ENCODE assay signal across 22 mouse cellular contexts in the genomic region with DNA sequence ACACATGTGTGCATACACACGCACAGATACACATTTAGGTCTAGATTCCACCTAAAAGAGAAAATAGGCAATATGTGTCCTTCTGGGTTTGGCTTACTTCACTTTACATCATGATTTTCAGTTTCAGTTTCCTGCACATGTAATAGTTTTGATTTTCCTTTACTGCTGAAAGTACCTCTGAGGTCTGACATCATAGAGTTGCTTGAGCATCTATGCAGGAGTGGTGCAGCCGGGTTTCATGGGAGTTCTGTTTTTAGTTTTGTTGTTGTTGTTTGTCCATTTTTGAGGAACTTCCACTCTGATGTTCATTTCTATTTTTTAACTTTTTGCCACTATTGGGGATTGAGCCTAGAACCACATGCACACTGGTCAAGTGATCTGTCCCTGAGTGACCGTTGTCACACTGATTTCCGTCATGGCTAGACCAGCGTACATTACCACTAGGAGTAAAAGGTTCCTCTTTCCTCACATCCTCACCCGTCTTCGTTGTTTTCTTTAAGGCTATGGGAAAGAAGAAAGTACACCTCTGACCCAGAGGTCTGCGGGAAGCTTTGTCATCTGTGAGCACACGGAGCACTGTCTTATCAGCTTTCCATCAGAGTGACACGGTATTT. TPM values are rescaled to one million over a fixed set of nuclear protein-coding genes. Genes with fewer than 3 reads are reported as not detected.
DNase-seq lines count a peak whose midpoint lies in the region; ATAC-seq and TF ChIP-seq lines count a peak whose summit lies in the region.
"Had no signal": no experiment of that assay in that cellular context is flagged by ENCODE, and none has a peak within 500 bp of the region (broad histone marks: within the 10 kb centered on the region; RNA-seq: fewer than 3 reads in every experiment).

No protein-coding gene starts in this region.

- H3K9ac ChIP-seq in lung, postnatal 0 days (replicated peaks; ENCODE audit: low read depth) = no peak overlapping the region
- H3K9ac ChIP-seq: forebrain, embryonic 15.5 days; heart, embryonic 13.5 days; lung, embryonic 14.5 days; neural tube, embryonic 15.5 days had no signal

- ATAC-seq in lung, postnatal 0 days = no peak
- peak; percentile 24 for ATAC-seq in granulocyte monocyte progenitor cell, adult 5-6 weeks (replicated peaks; ENCODE audit: poor library complexity, severe bottlenecking)
- ATAC-seq: forebrain, embryonic 15.5 days had no signal

- H3K4me1 ChIP-seq in lung, postnatal 0 days (ENCODE audit: insufficient read depth, low read depth, low read length) = no peaks in the 10 kb centered on the region; the same call in 1 of the 2 replicates
- H3K4me1 ChIP-seq: forebrain, embryonic 15.5 days; neural tube, embryonic 15.5 days had no signal

- TF ChIP-seq CTCF in lung, postnatal 0 days (IDR thresholded peaks at IDR 0.05) = no peak

- DNase-seq in lung, postnatal 0 days (ENCODE audit: low spot score) = peak; percentile 14
- DNase-seq in lung, postnatal 14 days = no peak
- DNase-seq in splenic B cell, adult 2 months (ENCODE audit: low read depth, low spot score) = peak; percentile 52
- DNase-seq in left cerebral cortex, adult 18-20 months (ENCODE audit: low spot score in 2 of 2) = no peak
- DNase-seq in spleen, postnatal 10 days (ENCODE audit: low spot score in 2 of 2) = no peak
- DNase-seq in heart, adult 8-10 months (ENCODE audit: low spot score) = no peak
- DNase-seq: adrenal gland, adult 2 months; B cell, adult 2 months; cerebellum, adult 11 months; cerebellum, postnatal 14 days; heart, postnatal 4 days; kidney, adult 9 months; left cerebral cortex, postnatal 4 days; lung, embryonic 14.5 days; retina, postnatal 1 day; thymus, adult 2 months had no signal

- H3K9me3 ChIP-seq in lung, postnatal 0 days (ENCODE audit: low read length) = no peaks in the 10 kb centered on the region
- H3K9me3 ChIP-seq: forebrain, embryonic 15.5 days; heart, embryonic 13.5 days; neural tube, embryonic 15.5 days had no signal

- H3K4me3 ChIP-seq in lung, postnatal 0 days (ENCODE audit: low read depth, low read length) = no peak overlapping the region
- H3K4me3 ChIP-seq in macrophage (ENCODE audit: inconsistent target) = no peak overlapping the region
- H3K4me3 ChIP-seq: forebrain, embryonic 15.5 days; heart, embryonic 13.5 days; neural tube, embryonic 15.5 days had no signal

- no peak for TF ChIP-seq EP300 in lung, postnatal 0 days (IDR thresholded peaks at IDR 0.05)

- H3K27me3 ChIP-seq in lung, postnatal 0 days (replicated peaks; ENCODE audit: insufficient read depth, low read length) = no peaks in the 10 kb centered on the region
- H3K27me3 ChIP-seq in splenic B cell, adult 2 months (ENCODE audit: control insufficient read depth, insufficient read depth, low read length, poor library complexity, severe bottlenecking) = no peaks in the 10 kb centered on the region
- H3K27me3 ChIP-seq: forebrain, embryonic 15.5 days; heart, embryonic 13.5 days; neural tube, embryonic 15.5 days had no signal

- H3K79me2 ChIP-seq in macrophage (ENCODE audit: inconsistent target) = peaks cover 15% of the 10 kb centered on the region; the same call in 1 of the 2 replicates

- H3K27ac ChIP-seq in lung, postnatal 0 days (ENCODE audit: low read length) = no peak overlapping the region
- peak overlapping the region; percentile 72 for H3K27ac ChIP-seq in macrophage
- H3K27ac ChIP-seq: forebrain, embryonic 15.5 days; heart, embryonic 13.5 days; neural tube, embryonic 15.5 days had no signal

- no peaks in the 10 kb centered on the region for H3K36me3 ChIP-seq in lung, postnatal 0 days (ENCODE audit: insufficient read depth, low read length)
- H3K36me3 ChIP-seq in macrophage (ENCODE audit: inconsistent target) = no peaks in the 10 kb centered on the region
- H3K36me3 ChIP-seq in splenic B cell, adult 2 months (ENCODE audit: control insufficient read depth, insufficient read depth, low read length, poor library complexity, severe bottlenecking) = no peaks in the 10 kb centered on the region
- H3K36me3 ChIP-seq: forebrain, embryonic 15.5 days; heart, embryonic 13.5 days; neural tube, embryonic 15.5 days had no signal

- 57% methylated on average over 10 of the region's 10 CpGs for WGBS in lung, postnatal 0 days
- 9% methylated on average over 10 of the region's 10 CpGs for WGBS in macrophage (ENCODE audit: missing documents)

- no peak overlapping the region for H3K4me2 ChIP-seq in lung, postnatal 0 days (replicated peaks; ENCODE audit: low read depth, low read length)
- H3K4me2 ChIP-seq: forebrain, embryonic 15.5 days; heart, embryonic 13.5 days; lung, embryonic 14.5 days; neural tube, embryonic 15.5 days had no signal

RNA-seq across cellular contexts. Expression of a gene that starts 1.7 kb away (rescaled TPM):
- polyA plus RNA-seq in lung, postnatal 0 days (2015; fragmentation: Nextera tagmentation; extraction: Ambion mirVana) = 43.5 and 49.0 TPM in 2 replicates
- 3.7 TPM in 1 of 2 replicates, not detected in the other for total RNA-seq in granulocyte monocyte progenitor cell, adult 5-6 weeks (2014; fragmentation: Nextera tagmentation)
- total RNA-seq in granulocyte monocyte progenitor cell, adult 5-6 weeks (2017) = 6.5 and 8.8 TPM in 2 replicates
- 100 to 1,000 TPM in 13 of 26 experiments, 10 to 100 TPM in 12, 1 to 10 TPM in 1; 4.7 to 335 (median 104) TPM for total RNA-seq in macrophage (2018; cell fraction: chromatin; rRNA removed)
- total RNA-seq in macrophage (2018; cell fraction: cytosol; rRNA removed) = 100 to 1,000 TPM in 18 of 26 experiments, 10 to 100 TPM in 8; 20.3 to 945 (median 250) TPM
- 100 to 1,000 TPM in 20 of 26 experiments, 10 to 100 TPM in 6; 11.1 to 700 (median 492) TPM for total RNA-seq in macrophage (2018; cell fraction: nucleus; rRNA removed)
- polyA plus RNA-seq in macrophage (2018) = 9.4 to 36.5 TPM (median 19.8 TPM) in 3 replicates
- 1 to 10 TPM in 1 of 2 experiments, under 1 TPM in 1; 0.82 to 1.2 TPM for total RNA-seq in left cerebral cortex, adult 18-20 months (2021)
- total RNA-seq in heart, adult 8-10 months (2022) = 10 to 100 TPM in 3 of 4 experiments, 1 to 10 TPM in 1; 8.5 to 13.7 (median 10.8) TPM

RNA-seq across cellular contexts. Expression of a gene that starts 40.0 kb away (rescaled TPM):
- 11.3 and 16.1 TPM in 2 replicates for polyA plus RNA-seq in lung, postnatal 0 days (2015; fragmentation: Nextera tagmentation; extraction: Ambion mirVana)
- total RNA-seq in granulocyte monocyte progenitor cell, adult 5-6 weeks (2014; fragmentation: Nextera tagmentation) = 32.3 TPM in 1 of 2 replicates, not detected in the other
- total RNA-seq in granulocyte monocyte progenitor cell, adult 5-6 weeks (2017) = 99.6 and 152 TPM in 2 replicates
- 1 to 10 TPM in 3 of 26 experiments, under 1 TPM in 2, not detected in 21; 0.55 to 4.6 (median 1.3) TPM for total RNA-seq in macrophage (2018; cell fraction: chromatin; rRNA removed)
- 1 to 10 TPM in 13 of 26 experiments, under 1 TPM in 12, not detected in 1; 0.11 to 7.7 (median 1.1) TPM for total RNA-seq in macrophage (2018; cell fraction: cytosol; rRNA removed)
- 10 to 100 TPM in 1 of 26 experiments, 1 to 10 TPM in 19, under 1 TPM in 4, not detected in 2; 0.24 to 10.7 (median 2.4) TPM for total RNA-seq in macrophage (2018; cell fraction: nucleus; rRNA removed)
- polyA plus RNA-seq in macrophage (2018) = 1.6 to 15.3 TPM (median 4.9 TPM) in 3 replicates
- under 1 TPM in 1 of 2 experiments, not detected in 1; 0.72 TPM for total RNA-seq in left cerebral cortex, adult 18-20 months (2021)
- total RNA-seq in heart, adult 8-10 months (2022) = 1 to 10 TPM in 1 of 4 experiments, not detected in 3; 6.7 TPM
- polyA plus RNA-seq: adrenal gland, adult 2 months; urinary bladder, adult 2 months had no signal

RNA-seq across cellular contexts. Expression of a gene that starts 58.3 kb away (rescaled TPM):
- polyA plus RNA-seq in lung, postnatal 0 days (2015; fragmentation: Nextera tagmentation; extraction: Ambion mirVana) = 47.7 and 54.2 TPM in 2 replicates
- 34.0 and 37.9 TPM in 2 replicates for total RNA-seq in granulocyte monocyte progenitor cell, adult 5-6 weeks (2014; fragmentation: Nextera tagmentation)
- total RNA-seq in granulocyte monocyte progenitor cell, adult 5-6 weeks (2017) = 75.1 and 86.0 TPM in 2 replicates
- total RNA-seq in macrophage (2018; cell fraction: chromatin; rRNA removed) = 1,000 to 10,000 TPM in 3 of 26 experiments, 100 to 1,000 TPM in 23; 125 to 1,240 (median 267) TPM
- total RNA-seq in macrophage (2018; cell fraction: cytosol; rRNA removed) = 10 to 100 TPM; 33.5 to 87.4 (median 42.4) TPM
- total RNA-seq in macrophage (2018; cell fraction: nucleus; rRNA removed) = 100 to 1,000 TPM in 19 of 26 experiments, 10 to 100 TPM in 7; 62.8 to 669 (median 140) TPM
- 36.3 to 65.4 TPM (median 49.8 TPM) in 3 replicates for polyA plus RNA-seq in macrophage (2018)
- 10 to 100 TPM; 43.9 to 48.6 TPM for total RNA-seq in left cerebral cortex, adult 18-20 months (2021)
- total RNA-seq in heart, adult 8-10 months (2022) = 100 to 1,000 TPM in 2 of 4 experiments, 10 to 100 TPM in 2; 89.3 to 102 (median 96.2) TPM

Comparison
In these comparisons a context has a peak if more than half of its experiments do, and no peak if none do; other contexts are left out.
1. DNase-seq: peak in lung, postnatal 0 days (single experiment) and splenic B cell, adult 2 months (single experiment); none in lung, postnatal 14 days (single experiment), left cerebral cortex, adult 18-20 months (0 of 2), spleen, postnatal 10 days (0 of 2) and heart, adult 8-10 months (single experiment).